Mouse (Mus musculus): ENCODE data around the gene Dscaml1. TPM values are rescaled to one million over a fixed set of nuclear protein-coding genes. Genes with fewer than 3 reads are reported as not detected.

Gene Dscaml1
- polyA plus RNA-seq, 1 experiment from 2014 or later, result 0.07 TPM

GRCm38 (mm10) chr9:45788405-45788804, 362.0 kb downstream of the Dscaml1 start:
- Histone ChIP-seq H3K27me3 (replicated peaks) (no peaks in the 10 kb centered on the region), H3K36me3 (peaks cover 43% of the 10 kb centered on the region), H3K4me1 (peaks cover 21% of the 10 kb centered on the region), H3K9me3 (no peaks in the 10 kb centered on the region), H3K4me3 (no peak overlapping the region), H3K27ac (replicated peaks) (no peak overlapping the region), H3K4me2 (no peak overlapping the region), H3K9ac (no peak overlapping the region)
- 47% methylated on average over 5 of the region's 5 CpGs for WGBS
- no peak for ATAC-seq (ENCODE audit: extremely low read depth, insufficient number of reproducible peaks, low FRiP score, low TSS enrichment)

DNA sequence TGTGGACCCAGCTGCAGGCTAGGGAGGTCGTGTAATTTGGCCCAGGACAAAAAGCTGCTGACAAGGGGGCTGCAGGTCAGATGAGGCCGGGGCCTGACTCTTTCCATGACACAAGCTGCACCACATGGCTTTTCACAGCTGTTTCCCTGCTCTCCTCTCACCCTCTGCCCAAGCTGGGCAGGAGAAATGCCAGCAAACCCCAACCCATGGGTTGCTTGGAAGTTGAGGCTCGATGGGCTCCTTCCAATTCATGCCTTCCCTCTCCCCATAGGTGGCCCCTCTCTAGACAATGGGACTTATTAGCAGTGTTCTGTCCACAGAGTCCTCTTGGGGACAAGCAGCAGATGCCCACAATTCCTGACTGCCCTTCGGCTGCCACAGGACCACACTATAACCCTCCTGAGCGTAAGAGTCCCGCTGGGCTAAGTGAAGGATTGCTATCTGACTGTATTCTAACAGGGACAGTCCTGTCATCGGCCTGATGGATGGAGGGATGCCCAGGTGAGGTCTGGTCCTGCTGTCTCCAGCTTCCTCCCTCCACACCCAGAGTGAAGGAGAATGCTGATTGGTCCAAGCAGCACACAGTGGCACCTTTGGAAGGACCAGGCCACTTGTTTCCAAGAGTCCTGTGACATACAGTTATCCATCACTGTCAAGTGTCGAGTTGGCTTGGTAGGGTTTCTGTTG, 365.2 kb downstream of the Dscaml1 start:
- no peak overlapping the region for H3K4me2 ChIP-seq
- 75% methylated on average over 8 of the region's 8 CpGs for WGBS
- peaks cover 21% of the 10 kb centered on the region for H3K4me1 ChIP-seq
- H3K4me3 ChIP-seq, result no peak overlapping the region
- no peak overlapping the region for H3K9ac ChIP-seq
- H3K9me3 ChIP-seq, result no peaks in the 10 kb centered on the region
- peaks cover 41% of the 10 kb centered on the region for H3K36me3 ChIP-seq
- no peak for ATAC-seq (ENCODE audit: extremely low read depth, insufficient number of reproducible peaks, low FRiP score, low TSS enrichment)
- H3K27me3 ChIP-seq (replicated peaks), result no peaks in the 10 kb centered on the region
- no peak overlapping the region for H3K27ac ChIP-seq (replicated peaks)

DNA sequence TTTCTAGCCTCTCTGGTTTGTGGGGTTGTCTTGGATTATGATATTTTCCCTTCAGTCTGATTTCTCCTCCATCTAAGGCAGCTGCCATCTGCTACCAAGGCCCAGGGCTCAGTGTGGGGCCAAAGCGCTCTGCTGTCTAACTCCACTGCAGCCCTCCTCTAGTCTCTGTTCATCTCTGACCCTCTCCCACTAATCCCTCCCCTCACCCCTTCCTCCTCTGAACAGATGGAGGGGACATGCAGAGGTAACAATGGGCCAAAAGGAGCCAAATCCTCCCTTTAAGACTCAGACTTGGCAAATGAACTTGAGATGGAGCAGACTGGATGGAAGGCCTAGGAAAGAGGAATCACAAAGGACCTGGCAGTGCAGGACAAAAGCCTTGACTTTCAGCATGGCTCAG, 365.8 kb downstream of the Dscaml1 start:
- 90% methylated on average over 1 of the region's 1 CpGs for WGBS
- Histone ChIP-seq H3K4me2 (no peak overlapping the region), H3K4me1 (peaks cover 14% of the 10 kb centered on the region), H3K27ac (replicated peaks) (no peak overlapping the region), H3K9ac (no peak overlapping the region), H3K4me3 (no peak overlapping the region), H3K27me3 (replicated peaks) (no peaks in the 10 kb centered on the region), H3K36me3 (peaks cover 41% of the 10 kb centered on the region), H3K9me3 (no peaks in the 10 kb centered on the region)
- no peak for ATAC-seq (ENCODE audit: extremely low read depth, insufficient number of reproducible peaks, low FRiP score, low TSS enrichment)

DNA sequence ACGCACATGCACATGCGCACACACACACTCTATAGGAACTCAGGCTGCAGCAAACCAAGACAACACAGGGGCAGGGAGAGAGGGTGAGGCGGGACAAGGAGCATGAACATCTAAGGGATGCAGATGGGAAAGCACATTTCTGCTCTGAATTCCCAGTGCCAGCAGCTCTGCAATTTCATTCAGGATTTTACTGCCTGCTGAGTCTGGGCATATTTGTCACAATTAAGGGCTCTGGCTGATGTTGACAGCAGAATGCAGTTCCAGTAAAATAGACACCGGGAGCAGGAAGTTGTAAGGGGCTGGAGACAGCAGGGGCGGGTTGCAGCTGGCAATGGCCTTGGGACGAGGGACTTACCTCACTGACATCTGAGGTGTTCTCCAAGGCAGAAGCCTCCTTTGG, 367.3 kb downstream of the Dscaml1 start:
- H3K9ac ChIP-seq, result no peak overlapping the region

DNA sequence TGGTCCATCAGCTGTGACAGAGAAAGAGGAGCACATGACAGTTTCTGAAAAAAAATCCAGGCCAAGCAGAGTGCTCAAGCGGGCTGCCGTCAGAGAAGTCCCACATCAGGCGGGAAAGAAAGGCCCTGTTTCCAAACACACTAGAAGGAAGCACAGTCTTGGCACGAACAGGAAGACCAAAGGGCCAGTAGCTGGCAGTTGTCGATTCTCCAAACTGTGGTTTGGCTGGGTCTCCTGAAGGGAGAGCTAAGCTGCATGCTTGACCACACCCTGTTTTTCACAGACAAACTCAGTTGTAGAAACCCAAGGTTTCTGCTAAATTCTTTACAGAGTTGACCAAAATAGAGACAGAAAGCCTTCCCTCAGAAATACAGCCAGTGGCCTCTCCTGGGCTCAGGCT, 369.3 kb downstream of the Dscaml1 start:
- Histone ChIP-seq H3K4me3 (no peak overlapping the region), H3K27me3 (replicated peaks) (no peaks in the 10 kb centered on the region), H3K9me3 (no peaks in the 10 kb centered on the region), H3K27ac (replicated peaks) (no peak overlapping the region), H3K9ac (no peak overlapping the region), H3K4me1 (peaks cover 17% of the 10 kb centered on the region), H3K36me3 (peaks cover 46% of the 10 kb centered on the region), H3K4me2 (no peak overlapping the region)
- WGBS, result 79% methylated on average over 5 of the region's 5 CpGs
- ATAC-seq (ENCODE audit: extremely low read depth, insufficient number of reproducible peaks, low FRiP score, low TSS enrichment), result no peak

More for the DNA sequence above, 367.3 kb downstream of the Dscaml1 start:
- WGBS, result 83% methylated on average over 6 of the region's 6 CpGs
- H3K27ac ChIP-seq (replicated peaks), result no peak overlapping the region
- no peaks in the 10 kb centered on the region for H3K27me3 ChIP-seq (replicated peaks)
- no peak overlapping the region for H3K4me2 ChIP-seq
- H3K36me3 ChIP-seq, result peaks cover 41% of the 10 kb centered on the region
- H3K4me1 ChIP-seq, result peaks cover 9% of the 10 kb centered on the region
- no peaks in the 10 kb centered on the region for H3K9me3 ChIP-seq
- H3K4me3 ChIP-seq, result no peak overlapping the region
- no peak for ATAC-seq (ENCODE audit: extremely low read depth, insufficient number of reproducible peaks, low FRiP score, low TSS enrichment)

DNA sequence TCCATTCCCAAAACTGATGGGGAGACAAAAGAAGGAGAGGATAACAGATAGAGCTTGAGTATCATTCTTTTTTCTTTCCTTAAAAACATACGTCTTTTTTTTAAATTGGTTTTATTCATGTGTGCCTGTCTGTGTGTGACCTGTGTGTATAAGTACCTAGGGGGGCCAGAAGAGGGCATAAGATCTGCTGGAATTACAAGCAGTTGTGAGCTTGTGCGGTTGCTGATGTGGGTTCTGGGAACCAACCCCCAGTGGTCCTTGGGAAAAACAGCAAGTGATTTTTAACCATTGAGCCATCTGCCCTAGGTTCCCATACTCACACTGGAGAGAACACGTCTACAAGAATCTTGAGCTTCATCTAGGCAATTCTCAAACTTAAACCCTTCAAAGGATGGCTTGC, 370.8 kb downstream of the Dscaml1 start:
- H3K27ac ChIP-seq (replicated peaks), result no peak overlapping the region
- no peak overlapping the region for H3K4me2 ChIP-seq
- ATAC-seq (ENCODE audit: extremely low read depth, insufficient number of reproducible peaks, low FRiP score, low TSS enrichment), result no peak
- no peaks in the 10 kb centered on the region for H3K9me3 ChIP-seq
- H3K4me3 ChIP-seq, result no peak overlapping the region
- H3K27me3 ChIP-seq (replicated peaks), result no peaks in the 10 kb centered on the region
- no peak overlapping the region for H3K9ac ChIP-seq
- WGBS, result 74% methylated on average over 3 of the region's 3 CpGs
- H3K4me1 ChIP-seq, result peaks cover 17% of the 10 kb centered on the region
- H3K36me3 ChIP-seq, result peaks cover 46% of the 10 kb centered on the region

DNA sequence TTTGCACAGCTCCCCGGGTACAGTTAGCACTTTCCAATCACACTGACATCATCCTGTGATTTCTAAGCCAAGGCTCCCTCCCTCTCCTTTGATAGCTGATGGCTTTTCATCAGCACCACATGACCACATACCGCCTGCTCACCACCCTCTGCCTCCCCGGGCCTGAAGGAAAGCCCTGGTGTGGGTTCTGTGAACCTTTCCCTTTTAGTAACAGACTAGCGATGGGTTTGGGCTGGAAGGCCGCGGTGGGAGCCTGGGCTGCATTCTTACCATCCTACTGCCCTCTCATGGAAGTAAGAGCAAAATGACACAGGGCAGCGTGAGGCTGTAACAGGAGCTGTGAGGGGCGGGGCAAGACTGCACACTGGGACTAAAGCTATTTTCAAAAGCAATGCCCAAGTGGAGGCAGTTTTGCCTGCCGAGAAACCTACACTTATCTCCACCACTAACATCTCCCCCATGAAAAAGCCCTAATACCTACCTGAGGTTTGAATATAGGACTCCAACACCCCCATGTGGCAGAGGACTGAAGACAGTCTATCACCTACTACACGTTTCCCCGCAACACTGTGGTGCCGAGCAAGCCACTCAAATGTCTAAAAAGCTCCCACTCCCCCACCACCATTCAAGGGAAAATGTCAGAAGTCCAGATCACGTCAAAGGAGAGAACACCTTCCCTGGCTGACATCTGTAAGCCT, 372.2 kb downstream of the Dscaml1 start:
- Histone ChIP-seq H3K36me3 (peaks cover 38% of the 10 kb centered on the region), H3K4me3 (0 out of 2 replicates have a peak overlapping the region, but pooled peaks have one; percentile 9), H3K4me2 (peak overlapping the region; percentile 60)

GRCm38 (mm10) chr9:45799402-45799801, 373.0 kb downstream of the Dscaml1 start:
- peak overlapping the region; percentile 68 for H3K9ac ChIP-seq
- no peak overlapping the region for H3K4me3 ChIP-seq
- H3K9me3 ChIP-seq, result no peaks in the 10 kb centered on the region
- no peak overlapping the region for H3K27ac ChIP-seq (replicated peaks)
- peaks cover 38% of the 10 kb centered on the region for H3K36me3 ChIP-seq
- H3K4me2 ChIP-seq, result peak overlapping the region; percentile 60; the same call in 1 of the 2 replicates
- peaks cover 17% of the 10 kb centered on the region for H3K4me1 ChIP-seq
- 71% methylated on average over 8 of the region's 8 CpGs for WGBS
- no peak for ATAC-seq (ENCODE audit: extremely low read depth, insufficient number of reproducible peaks, low FRiP score, low TSS enrichment)
- no peaks in the 10 kb centered on the region for H3K27me3 ChIP-seq (replicated peaks)

More for the DNA sequence above, 372.2 kb downstream of the Dscaml1 start:
- Histone ChIP-seq H3K9me3 (no peaks in the 10 kb centered on the region), H3K4me1 (peaks cover 17% of the 10 kb centered on the region), H3K27ac (replicated peaks) (peak overlapping the region; percentile 48; the same call in 1 of the 2 replicates), H3K27me3 (replicated peaks) (no peaks in the 10 kb centered on the region), H3K9ac (peak overlapping the region; percentile 68)
- peak; percentile 39; the same call in 1 of the 2 replicates for ATAC-seq (ENCODE audit: extremely low read depth, insufficient number of reproducible peaks, low FRiP score, low TSS enrichment)
- 13% methylated on average over 13 of the region's 13 CpGs for WGBS

Other genes starting within 250 kb of the Dscaml1 start
- gene BC049352, start 244.6 kb upstream of the Dscaml1 start, polyA plus RNA-seq (2015; fragmentation: Nextera tagmentation; extraction: Ambion mirVana), result not detected in 2 replicates
- 0.19 TPM in 1 of 2 replicates, not detected in the other for gene Tmprss4, start 222.5 kb upstream of the Dscaml1 start, polyA plus RNA-seq (2015; fragmentation: Nextera tagmentation; extraction: Ambion mirVana)
- gene Il10ra, start 157.5 kb upstream of the Dscaml1 start, polyA plus RNA-seq (2015; fragmentation: Nextera tagmentation; extraction: Ambion mirVana), result 0.55 and 0.62 TPM in 2 replicates
- gene Tmprss13, start 107.5 kb upstream of the Dscaml1 start, polyA plus RNA-seq (2015; fragmentation: Nextera tagmentation; extraction: Ambion mirVana), result 0.14 TPM in 1 of 2 replicates, not detected in the other
- 40.3 and 42.0 TPM in 2 replicates for gene Fxyd6, start 56.4 kb upstream of the Dscaml1 start, polyA plus RNA-seq (2015; fragmentation: Nextera tagmentation; extraction: Ambion mirVana)
- gene Fxyd2, start 27.0 kb upstream of the Dscaml1 start, polyA plus RNA-seq (2015; fragmentation: Nextera tagmentation; extraction: Ambion mirVana), result 1.1 and 1.2 TPM in 2 replicates

Data from heart, embryonic 13.5 days (tissue).